Mouse (Mus musculus) ES-Bruce4 (cell line): Measurements from ENCODE around the gene Zmynd10. TPM values are rescaled to one million over a fixed set of nuclear protein-coding genes. Genes with fewer than 3 reads are reported as not detected.

Experiments
- H3K27ac ChIP-seq: 2 replicates; pipeline ENCODE4 v1.5.1; 2012; ENCODE audit warnings: low read length, inconsistent platforms; ENCODE audit not compliant: insufficient read depth
- H3K27me3 ChIP-seq: 2 replicates; pipeline ENCODE4 v1.6.1; 2012; ENCODE audit warnings: mild to moderate bottlenecking, low read length, inconsistent platforms; ENCODE audit not compliant: control insufficient read depth, poor library complexity, insufficient read depth, severe bottlenecking
- H3K36me3 ChIP-seq: 2 replicates; pipeline ENCODE4 v1.6.1; 2012; ENCODE audit warnings: inconsistent platforms, mild to moderate bottlenecking, low read length, moderate library complexity; ENCODE audit not compliant: control insufficient read depth, poor library complexity, insufficient read depth, severe bottlenecking
- H3K4me1 ChIP-seq: one replicate; pipeline ENCODE4 v1.8.1; 2011; ENCODE audit warnings: low read length; ENCODE audit not compliant: control insufficient read depth, insufficient read depth
- H3K4me3 ChIP-seq: 2 replicates; pipeline ENCODE4 v1.5.1; 2011; ENCODE audit warnings: low read depth, mild to moderate bottlenecking, low read length
- H3K9ac ChIP-seq: 2 replicates; pipeline ENCODE4 v1.6.1; 2012; ENCODE audit warnings: low read depth, mild to moderate bottlenecking, inconsistent platforms; ENCODE audit not compliant: poor library complexity, severe bottlenecking
- H3K9me3 ChIP-seq: replicated peaks from 2 replicates; pipeline ENCODE4 v1.6.1; 2012; ENCODE audit warnings: mild to moderate bottlenecking, low read length, inconsistent platforms; ENCODE audit not compliant: control insufficient read depth, poor library complexity, insufficient read depth, severe bottlenecking
- CTCF ChIP-seq: IDR thresholded peaks from one replicate; pipeline ENCODE4 v1.8.1; 2011; ENCODE audit warnings: low read depth, low read length
- EP300 ChIP-seq: IDR thresholded peaks from 2 replicates; pipeline ENCODE4 v1.6.1; 2011; ENCODE audit warnings: low read depth, low read length; ENCODE audit not compliant: insufficient read depth
- POLR2A ChIP-seq: IDR thresholded peaks from one replicate; pipeline ENCODE4 v1.8.1; 2011; ENCODE audit warnings: low read length; ENCODE audit not compliant: insufficient read depth
- polyA plus RNA-seq: library from polyadenylated mRNA; stranded (reverse); fragments of >200 nt; gene quantifications from 2 replicates; pipeline ENCODE4 v1.2.4, GENCODE M21; 2011; ENCODE audit warnings: low read depth; ENCODE audit not compliant: missing spikeins, insufficient read depth, insufficient read length

The Zmynd10 gene
- polyA plus RNA-seq, 1 experiment: not detected

- Histone ChIP-seq H3K9ac (no peak overlapping the region), H3K27me3 (no peaks in the 10 kb centered on the region), H3K4me3 (no peak overlapping the region), H3K36me3 (peaks cover 10% of the 10 kb centered on the region), H3K9me3 (no peaks in the 10 kb centered on the region), H3K27ac (no peak overlapping the region), H3K4me1 (no peaks in the 10 kb centered on the region)
- TF ChIP-seq EP300 (no peak), CTCF (no peak), POLR2A (no peak)
Observed at GRCm38 (mm10) chr9:107538231-107538630, 8.9 kb upstream of the Zmynd10 start.

- Histone ChIP-seq H3K4me1 (no peaks in the 10 kb centered on the region), H3K9ac (no peak overlapping the region), H3K27me3 (no peaks in the 10 kb centered on the region), H3K36me3 (peaks cover 10% of the 10 kb centered on the region), H3K4me3 (no peak overlapping the region), H3K27ac (no peak overlapping the region), H3K9me3 (no peaks in the 10 kb centered on the region)
- no peak for TF ChIP-seq EP300
- TF ChIP-seq POLR2A: no peak
- TF ChIP-seq CTCF: no peak
Observed at GRCm38 (mm10) chr9:107538711-107539110, 8.4 kb upstream of the Zmynd10 start.

DNA sequence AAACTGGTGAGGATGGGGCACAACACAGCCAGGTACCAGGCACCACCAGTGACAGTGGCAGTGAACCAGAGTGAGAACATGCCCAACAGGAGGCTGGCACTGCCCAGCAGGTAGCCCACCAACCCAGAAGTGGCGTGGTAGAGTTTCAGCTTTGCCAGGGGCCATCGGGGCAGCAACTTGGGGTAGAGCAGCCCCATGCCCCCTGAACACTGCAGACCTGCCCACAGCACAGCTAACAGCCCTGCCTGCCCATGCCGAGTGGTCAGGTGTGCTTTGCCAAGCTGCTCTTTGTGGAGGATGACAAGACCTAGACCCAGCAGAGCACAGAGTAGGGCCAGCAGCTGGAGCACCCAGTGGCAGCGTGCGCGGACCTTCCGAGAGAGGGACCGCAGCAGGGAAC is 7.2 kb upstream of the Zmynd10 start:
- Histone ChIP-seq H3K36me3 (peaks cover 10% of the 10 kb centered on the region), H3K4me1 (no peaks in the 10 kb centered on the region), H3K9me3 (no peaks in the 10 kb centered on the region), H3K27me3 (no peaks in the 10 kb centered on the region), H3K27ac (no peak overlapping the region), H3K9ac (no peak overlapping the region), H3K4me3 (no peak overlapping the region)
- TF ChIP-seq POLR2A: no peak
- TF ChIP-seq CTCF: no peak
- TF ChIP-seq EP300: no peak

DNA sequence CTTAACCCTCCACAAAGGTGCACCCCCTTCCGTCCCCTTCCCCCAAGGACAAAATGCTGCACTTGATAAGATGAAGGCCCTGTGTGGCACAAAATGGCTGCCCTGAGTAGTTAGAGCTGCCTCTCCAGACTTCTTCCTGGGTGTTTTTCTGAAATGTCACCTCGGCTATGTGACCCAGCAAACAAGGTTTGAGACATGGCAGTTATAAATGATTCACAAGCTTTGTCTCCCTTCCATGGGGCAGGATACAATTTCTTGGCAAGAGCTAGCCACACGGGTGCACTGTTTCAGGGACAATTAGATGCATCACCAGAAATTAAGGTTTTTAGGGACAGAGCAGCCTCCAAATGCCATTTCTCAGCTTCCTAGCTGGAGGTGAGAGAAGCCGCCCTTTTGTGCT is 6.7 kb upstream of the Zmynd10 start:
- TF ChIP-seq POLR2A: no peak
- no peak for TF ChIP-seq EP300
- no peak for TF ChIP-seq CTCF

GRCm38 (mm10) chr9:107541005-107541404 is 6.1 kb upstream of the Zmynd10 start:
- TF ChIP-seq CTCF (no peak), POLR2A (no peak), EP300 (no peak)
- H3K4me3 ChIP-seq: peak overlapping the region; percentile 98
- peaks cover 10% of the 10 kb centered on the region for H3K36me3 ChIP-seq
- H3K9ac ChIP-seq: no peak overlapping the region
- H3K27me3 ChIP-seq: no peaks in the 10 kb centered on the region
- no peak overlapping the region for H3K27ac ChIP-seq
- H3K9me3 ChIP-seq: no peaks in the 10 kb centered on the region
- H3K4me1 ChIP-seq: no peaks in the 10 kb centered on the region

More for the DNA sequence above, 6.7 kb upstream of the Zmynd10 start:
- H3K9ac ChIP-seq: no peak overlapping the region
- no peaks in the 10 kb centered on the region for H3K9me3 ChIP-seq
- H3K4me1 ChIP-seq: no peaks in the 10 kb centered on the region
- no peak overlapping the region for H3K27ac ChIP-seq
- peaks cover 10% of the 10 kb centered on the region for H3K36me3 ChIP-seq
- no peaks in the 10 kb centered on the region for H3K27me3 ChIP-seq
- no peak overlapping the region for H3K4me3 ChIP-seq

GRCm38 (mm10) chr9:107541474-107542351 is 5.4 kb upstream of the Zmynd10 start, which contains the start of the genes Cyb561d2 and Nprl2:
Gene Cyb561d2 (minus strand): TSS chr9:107542193.
Gene Nprl2 (plus strand): TSS chr9:107542226.
- no peak for TF ChIP-seq POLR2A
- no peak for TF ChIP-seq CTCF
- no peak for TF ChIP-seq EP300
- H3K27me3 ChIP-seq: no peaks in the 10 kb centered on the region
- no peaks in the 10 kb centered on the region for H3K9me3 ChIP-seq
- peak within 1 kb of the TSS; percentile 98 for H3K4me3 ChIP-seq
- H3K9ac ChIP-seq: peak within 1 kb of the TSS; percentile 60
- no peak within 1 kb of the TSS for H3K27ac ChIP-seq
- H3K36me3 ChIP-seq: peaks cover 10% of the 10 kb centered on the region
- no peaks in the 10 kb centered on the region for H3K4me1 ChIP-seq
